Mouse (Mus musculus) urinary bladder, adult 18-20 months (tissue): ENCODE results near the gene Acad10.
"Not testable (repeated sequence)": the region's sequence is repeated elsewhere in the genome, so short reads cannot be mapped to it uniquely, and the experiment has no call there.

Source experiments
- DNase-seq, 2 experiments: peaks; one replicate each; pipeline ENCODE4 v3.0.0; 2022; ENCODE audit warnings: low spot score in 2 of 2, mixed read lengths in 2 of 2

The Acad10 gene

DNA sequence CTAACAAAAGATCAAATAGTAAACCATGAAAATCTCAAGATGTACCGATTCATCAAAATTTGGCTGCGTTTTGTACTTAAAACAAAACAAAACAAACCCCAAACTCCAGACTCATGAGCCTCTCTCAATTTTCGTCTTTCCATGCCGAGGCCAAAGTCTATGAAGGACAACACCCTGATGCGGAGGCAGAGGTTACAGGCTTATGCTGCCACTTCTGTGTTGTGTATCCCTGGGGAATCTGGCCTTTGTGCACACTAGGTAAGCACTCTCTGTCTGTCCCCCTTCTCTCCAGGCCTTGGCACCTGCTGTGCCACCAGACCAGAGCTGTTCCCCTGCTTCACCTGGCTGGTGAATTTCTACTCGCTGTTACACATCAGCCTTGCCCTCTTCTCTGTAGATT is 2.7 kb downstream of the Acad10 start:
- not testable (repeated sequence) for DNase-seq

DNA sequence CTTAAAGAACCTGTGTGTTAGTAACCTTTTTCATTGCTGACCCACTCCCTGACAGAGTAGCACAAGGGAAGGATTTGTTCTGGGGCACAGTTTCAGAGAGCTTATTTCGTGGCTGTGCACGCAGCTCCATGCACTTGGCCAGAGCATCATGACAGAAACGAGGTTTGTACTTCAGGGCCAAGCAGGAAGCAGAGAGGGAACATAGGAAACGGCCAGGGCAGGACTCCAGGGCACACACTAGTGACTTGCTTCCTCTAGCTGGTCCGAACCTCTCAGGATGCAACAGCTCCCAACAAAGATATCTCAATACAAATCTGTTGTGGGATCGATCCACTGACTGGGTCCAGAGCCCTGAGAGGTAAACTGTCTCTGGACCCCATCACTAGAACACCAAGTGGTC is 3.4 kb downstream of the Acad10 start:
- not testable (repeated sequence) for DNase-seq

DNA sequence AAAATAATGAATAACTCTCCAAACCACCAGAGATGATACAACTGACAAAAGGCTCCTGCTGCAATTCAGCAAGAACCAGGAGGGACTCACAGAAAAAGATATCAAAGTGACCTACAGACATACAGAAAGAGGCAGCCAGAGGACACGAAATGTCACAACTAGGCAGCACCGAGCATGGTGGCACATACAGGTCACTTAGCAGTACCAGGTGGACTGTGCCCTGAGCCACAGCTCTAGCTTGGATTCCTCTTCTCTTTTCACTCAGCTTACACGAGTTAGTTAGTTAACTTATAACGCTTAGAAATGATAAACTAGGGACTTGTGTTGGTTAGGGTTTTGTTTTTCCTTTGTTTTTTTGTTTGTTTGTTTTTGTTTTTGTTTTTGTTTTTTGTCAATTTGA is 5.8 kb downstream of the Acad10 start:
- DNase-seq, result no peak

DNA sequence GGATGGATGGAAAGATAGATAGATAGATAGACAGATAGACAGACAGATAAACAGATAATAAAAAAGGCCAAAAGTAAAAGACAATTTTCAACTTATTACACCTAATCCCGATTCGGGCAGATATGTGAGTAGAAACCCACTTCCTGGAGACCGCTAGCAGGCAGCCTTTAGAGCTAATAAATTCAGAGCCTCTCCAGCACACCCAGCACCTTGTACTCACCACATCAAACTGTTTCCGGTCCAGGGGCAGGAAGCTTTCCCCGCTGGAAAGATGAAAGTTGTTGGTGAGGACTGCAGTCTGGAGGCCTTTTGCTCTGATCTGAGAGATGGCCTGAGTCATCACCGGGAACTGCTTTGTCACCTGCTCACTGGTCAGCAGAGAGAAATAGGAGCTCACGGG is 11.2 kb downstream of the Acad10 start:
- no peak for DNase-seq

DNA sequence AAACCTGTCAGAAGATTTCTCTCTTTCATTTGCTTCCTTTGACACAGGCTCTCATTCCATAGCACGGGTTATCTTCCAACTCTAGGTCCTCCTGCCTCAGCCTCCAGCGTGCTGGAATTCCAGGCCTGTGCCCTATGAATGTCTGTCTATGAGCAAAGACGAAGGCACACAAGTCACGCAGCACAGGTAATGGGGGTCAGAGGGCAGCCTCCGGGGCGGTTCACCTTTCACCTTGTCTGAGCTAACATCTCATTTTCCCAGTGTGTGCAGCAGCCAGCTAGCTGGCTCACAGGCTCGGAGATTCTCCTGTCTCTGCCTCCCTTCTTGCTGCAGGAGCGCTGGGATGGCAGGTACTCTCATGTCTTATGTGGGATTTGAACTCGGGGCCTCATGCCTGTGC is 20.7 kb downstream of the Acad10 start:
- no peak for DNase-seq

DNA sequence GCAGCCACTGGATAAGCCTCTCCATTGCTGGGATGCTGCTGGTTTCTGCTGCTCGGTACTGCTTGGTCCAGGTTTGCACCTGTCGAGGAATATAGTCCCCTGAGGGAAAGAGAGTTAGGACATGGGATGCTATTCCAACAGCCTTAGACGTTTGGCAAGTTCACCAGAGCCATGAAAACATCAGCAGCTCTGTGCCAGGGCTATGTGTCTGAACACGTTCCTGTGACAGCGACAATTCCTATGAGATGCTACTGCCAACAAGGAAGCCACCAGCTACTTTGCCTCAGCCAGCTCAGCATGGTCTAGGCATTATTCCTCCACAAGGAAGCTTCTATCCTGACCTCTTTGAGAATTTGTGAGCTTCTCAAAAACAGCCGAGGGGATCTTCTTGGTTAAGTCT is 23.0 kb downstream of the Acad10 start:
- no peak for DNase-seq

DNA sequence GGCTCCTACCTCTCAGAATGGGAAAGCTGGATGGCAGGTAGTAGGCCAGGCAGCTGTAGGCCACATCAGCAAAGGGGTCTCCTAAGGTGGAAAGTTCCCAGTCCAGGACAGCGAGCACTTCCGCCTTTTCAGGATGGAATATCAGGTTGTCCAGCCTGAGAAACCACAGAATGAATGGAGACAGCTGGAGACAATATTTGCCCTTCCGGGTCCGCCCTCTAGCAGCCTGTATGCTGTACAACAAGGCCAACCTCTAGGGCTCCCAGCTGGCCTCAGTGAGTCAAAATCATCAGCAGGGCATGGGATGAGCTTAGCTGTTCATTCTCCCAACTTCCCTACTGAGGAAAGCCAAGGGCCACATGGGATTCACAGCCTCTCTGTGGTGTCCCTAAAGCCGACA is 25.6 kb downstream of the Acad10 start:
- no peak for DNase-seq

DNA sequence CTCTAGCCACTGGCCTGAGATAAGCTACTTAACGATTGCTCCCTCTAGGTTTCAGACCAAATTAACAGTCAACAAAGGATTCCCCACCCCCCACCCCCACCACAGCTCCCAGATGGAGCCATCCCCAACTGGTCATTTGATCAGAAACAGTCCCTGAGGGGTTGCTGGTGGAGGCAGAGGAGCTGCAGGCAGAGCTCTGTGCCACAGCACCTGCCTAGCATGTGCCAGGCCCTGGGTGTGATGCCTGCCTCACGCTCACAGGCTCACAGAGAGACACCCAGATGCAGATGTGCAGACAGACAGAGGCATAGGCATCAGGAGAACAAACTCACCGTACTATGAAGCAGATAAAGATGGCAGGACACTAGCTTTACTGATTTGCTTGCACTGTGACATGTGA is 27.5 kb downstream of the Acad10 start:
- DNase-seq, result no peak

DNA sequence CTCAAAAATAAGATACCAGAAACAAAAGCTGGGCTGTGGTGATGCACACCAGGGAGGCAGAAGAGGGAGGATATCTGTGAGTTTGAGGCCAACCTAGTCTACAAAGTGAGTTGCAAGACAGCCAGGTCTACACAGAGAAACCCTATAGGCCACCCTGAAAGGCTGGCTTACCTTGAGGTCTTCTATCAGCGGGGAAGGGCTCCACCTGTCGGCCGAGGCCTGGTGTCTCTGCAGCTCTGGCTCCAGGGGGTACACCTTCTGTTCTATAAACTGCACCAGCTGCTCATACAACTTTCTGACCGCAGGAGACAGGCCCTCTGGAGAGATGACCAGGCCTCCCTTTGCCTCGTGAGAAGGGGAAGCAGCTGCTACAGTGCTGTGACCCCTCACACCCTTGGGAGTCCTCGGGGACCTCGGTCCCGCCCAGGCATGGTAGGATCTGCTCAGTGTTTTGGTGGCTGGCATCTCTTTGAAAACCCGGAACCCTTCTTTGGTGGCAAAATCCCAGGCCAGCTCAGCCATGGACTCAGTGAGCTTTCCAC is 29.1 kb downstream of the Acad10 start:
- not testable (repeated sequence) for DNase-seq

DNA sequence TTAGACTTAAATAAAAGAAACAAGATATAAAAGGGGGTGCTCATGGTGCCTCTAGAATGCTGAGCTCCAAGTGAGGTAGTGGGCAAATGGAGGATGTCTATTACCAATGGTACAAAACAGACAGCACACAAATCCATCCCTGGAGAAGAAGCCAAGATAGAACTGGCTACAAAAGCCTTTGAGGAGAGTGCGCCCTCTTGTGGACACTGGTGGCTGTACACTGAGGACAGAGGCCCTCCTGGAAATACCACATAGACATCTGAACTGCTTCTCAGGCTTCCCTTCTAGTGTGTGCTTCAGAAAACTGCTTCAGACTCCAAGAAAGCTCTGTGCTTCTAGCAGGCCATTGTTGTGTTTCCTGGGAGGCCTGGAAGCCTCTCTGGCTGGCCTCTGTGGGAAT is 32.4 kb downstream of the Acad10 start:
- DNase-seq, result peak; percentile 40 to 54

DNA sequence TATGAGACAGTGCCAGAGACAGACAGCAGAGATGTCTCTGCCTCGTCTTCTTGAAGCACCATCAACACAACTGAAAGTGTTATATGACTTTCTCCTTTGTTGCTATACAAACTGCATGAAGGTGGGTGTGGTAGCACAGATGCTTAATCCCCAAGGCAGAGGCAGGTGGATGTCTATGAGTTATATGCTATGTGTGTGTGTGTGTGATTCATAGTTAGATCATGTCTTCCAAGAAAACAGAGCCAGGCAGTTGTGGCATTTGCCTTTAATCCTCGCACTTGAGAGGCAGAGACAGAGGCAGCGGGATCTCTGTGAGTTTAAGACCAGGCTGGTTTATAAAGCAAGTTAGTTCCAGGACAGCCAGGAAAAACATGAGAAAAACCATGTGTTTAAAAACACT is 37.1 kb downstream of the Acad10 start:
- DNase-seq, result no peak

DNA sequence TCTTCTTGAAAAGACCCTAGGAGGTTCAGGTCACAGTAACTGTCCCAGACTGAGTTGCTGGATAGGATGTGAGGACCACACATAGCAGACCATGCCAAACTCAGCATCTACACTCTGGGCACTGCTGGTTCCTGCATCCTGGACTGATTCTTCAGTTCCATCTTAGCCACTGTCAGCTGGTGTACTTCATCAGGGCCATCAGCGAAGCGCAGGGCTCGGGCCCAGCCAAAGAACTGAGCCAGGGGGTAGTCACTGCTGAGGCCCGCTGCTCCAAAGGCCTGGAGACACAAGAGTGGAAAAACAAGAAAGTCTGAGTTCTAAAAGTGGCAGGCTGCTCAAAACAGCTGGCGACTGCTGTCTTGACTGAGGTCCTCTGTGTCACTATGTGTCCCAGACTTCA is 39.2 kb downstream of the Acad10 start:
- no peak for DNase-seq

DNA sequence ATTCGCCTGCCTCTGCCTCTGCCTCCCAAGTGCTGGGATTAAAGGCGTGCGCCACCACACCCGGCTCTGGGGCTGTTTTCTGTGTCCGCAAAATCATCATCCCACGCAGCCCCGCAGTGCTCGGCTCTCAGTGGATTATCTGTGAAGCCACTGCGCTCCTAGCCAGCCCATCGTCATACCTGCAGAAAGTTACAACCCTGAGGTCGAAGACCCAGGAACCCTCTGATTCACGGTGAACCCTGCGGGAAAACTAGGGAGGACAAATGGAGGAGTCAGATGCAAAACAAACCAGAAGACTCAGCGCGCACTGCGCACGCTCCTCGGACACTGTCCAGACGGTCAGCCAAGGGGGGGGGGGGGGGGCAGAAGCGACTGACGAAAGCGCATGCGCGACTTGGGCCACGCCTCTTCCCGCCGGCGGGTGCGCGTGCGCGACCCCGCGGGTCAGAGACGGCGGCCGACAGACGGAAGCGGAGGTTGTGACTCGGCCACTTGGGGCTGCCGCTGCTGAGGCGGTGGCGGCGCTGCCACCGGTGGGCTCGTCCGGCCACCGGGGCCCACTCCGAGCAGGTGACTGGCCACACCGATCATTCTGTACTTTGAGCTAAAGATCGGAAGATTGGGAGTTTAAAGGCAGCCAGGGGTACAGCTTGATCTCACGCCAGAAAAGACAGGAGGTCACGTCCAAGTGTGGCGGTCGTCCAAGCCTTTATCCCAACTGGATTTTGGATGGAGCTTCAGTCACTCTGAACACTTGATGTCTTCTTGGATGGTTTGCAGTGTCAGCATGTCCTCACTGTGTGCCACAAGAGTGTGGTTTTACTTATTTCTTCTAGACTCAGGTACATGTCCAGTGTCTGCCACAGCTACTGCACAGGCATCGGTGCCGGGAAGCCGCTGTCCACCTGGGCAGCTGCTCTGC is 41.5 kb downstream of the Acad10 start, which contains the start of gene Acad12:
TSS of gene Acad12 (minus strand) at position 347 of the 922 bp plus-strand sequence.
- peak; percentile 70 to 75 for DNase-seq

DNA sequence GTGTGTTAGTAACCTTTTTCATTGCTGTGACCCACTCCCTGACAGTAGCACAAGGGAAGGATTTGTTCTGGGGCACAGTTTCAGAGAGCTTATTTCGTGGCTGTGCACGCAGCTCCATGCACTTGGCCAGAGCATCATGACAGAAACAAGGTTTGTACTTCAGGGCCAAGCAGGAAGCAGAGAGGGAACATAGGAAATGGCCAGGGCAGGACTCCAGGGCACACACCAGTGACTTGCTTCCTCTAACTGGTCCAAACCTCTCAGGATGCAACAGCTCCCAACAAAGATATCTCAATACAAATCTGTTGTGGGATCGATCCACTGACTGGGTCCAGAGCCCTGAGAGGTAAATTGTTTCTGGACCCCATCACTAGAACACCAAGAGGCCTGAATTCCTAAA is 45.4 kb downstream of the Acad10 start:
- DNase-seq, result not testable (repeated sequence)

DNA sequence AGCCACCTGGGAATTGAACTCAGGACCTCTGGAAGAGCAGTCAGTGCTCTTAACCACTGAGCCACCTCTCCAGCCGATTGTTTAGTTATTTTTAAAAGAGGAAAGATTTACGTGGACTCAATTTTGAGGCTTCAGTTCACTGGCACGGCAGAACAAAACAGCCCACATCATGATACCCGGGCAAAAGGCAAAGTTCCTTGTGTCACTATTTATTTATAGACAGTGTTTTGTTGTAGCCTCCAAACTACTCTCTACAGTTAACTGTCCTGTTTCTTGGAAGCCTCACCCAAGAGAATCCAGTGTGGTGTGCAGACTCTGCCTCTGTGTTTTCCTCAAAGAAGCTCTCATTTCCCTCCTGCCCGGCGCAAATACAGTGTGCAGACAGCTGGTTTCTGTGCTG is 48.3 kb downstream of the Acad10 start:
- no peak for DNase-seq

DNA sequence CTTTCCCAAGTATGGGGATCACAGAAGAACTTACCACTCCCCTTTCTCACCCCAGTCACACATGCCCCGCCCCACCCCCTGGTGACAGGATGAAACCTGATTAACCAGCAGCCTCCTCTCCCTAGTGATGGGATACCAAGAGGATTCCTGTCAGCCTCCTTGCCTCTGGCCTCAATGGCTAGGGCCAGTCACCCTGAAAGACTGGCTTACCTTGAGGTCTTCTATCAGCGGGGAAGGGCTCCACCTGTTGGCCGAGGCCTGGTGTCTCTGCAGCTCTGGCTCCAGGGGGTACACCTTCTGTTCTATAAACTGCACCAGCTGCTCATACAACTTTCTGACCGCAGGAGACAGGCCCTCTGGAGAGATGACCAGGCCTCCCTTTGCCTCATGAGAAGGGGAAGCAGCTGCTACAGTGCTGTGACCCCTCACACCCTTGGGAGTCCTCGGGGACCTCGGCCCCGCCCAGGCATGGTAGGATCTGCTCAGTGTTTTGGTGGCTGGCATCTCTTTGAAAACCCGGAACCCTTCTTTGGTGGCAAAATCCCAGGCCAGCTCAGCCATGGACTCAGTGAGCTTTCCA is 50.7 kb downstream of the Acad10 start:
- not testable (repeated sequence) for DNase-seq

DNA sequence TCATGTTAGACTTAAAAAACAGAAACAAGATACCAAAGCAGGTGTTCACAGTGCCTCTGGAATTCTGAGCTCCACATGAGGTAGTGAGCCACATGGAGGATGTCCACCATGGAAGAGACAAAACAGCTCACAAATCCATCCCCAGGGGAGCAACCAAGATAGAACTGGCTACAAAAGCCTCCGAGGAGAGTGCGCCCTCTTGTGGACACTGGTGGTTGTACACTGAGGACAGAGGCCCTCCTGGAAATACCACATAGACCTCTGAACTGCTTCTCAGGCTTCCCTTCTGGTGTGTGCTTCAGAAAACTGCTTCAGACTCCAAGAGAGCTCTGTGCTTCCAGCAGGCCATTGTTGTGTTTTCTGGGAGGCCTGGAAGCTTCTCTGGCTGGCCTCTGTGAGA is 54.2 kb downstream of the Acad10 start:
- peak; percentile 47 to 57 for DNase-seq

DNA sequence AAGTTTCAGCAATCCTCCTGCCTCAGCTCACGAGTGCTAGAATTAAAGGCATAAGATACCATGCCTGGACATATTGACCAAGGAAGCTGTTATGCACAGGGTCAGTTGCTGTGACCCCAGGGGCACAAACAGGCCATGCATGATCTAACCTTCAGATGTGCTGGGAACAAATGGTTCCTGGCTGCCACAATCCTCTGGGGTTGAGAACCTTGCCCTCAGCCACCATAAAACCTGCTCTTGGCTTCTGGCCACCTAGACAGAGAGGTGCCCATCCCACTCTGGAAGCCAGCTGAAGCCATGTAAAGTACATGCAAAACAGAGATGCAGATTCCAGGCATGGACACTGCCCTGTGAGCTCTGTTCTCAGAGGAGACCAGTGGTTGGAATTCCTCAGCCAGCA is 56.5 kb downstream of the Acad10 start:
- not testable (repeated sequence) for DNase-seq

DNA sequence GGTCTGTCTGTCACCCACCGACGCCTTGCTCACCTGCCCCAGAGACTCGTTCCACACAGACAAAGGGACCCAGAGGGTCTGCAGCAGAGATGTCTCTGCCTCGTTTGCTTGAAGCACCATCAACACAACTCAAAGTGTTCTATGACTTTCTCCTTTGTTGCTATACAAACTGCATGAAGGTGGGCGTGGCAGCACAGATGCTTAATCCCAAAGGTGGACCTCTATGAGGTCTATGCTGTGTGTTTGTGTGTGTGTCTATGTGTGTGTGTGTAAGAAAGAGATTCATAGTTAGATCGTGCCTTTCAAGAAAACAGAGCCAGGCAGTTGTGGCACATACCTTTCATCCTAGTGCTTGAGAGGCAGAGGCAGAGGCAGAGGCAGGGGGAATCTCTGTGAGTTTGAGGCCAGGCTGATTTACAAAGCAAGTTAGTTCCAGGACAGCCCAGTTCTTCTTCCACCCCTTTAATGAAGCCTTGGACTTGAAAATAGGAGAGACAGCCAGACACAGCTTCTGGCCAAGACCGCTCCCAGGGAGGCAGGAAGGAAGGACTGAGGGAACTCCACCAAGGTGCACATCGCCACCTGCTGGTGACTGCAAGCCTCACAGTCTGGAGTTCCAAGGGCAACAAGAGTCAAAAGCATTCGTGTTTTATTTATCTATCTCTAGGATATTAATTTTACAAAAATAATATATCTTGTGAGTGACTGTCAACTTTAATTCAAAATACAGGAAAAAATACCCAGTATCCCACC is 58.6 kb downstream of the Acad10 start:
- peak; percentile 83 to 86 for DNase-seq

DNA sequence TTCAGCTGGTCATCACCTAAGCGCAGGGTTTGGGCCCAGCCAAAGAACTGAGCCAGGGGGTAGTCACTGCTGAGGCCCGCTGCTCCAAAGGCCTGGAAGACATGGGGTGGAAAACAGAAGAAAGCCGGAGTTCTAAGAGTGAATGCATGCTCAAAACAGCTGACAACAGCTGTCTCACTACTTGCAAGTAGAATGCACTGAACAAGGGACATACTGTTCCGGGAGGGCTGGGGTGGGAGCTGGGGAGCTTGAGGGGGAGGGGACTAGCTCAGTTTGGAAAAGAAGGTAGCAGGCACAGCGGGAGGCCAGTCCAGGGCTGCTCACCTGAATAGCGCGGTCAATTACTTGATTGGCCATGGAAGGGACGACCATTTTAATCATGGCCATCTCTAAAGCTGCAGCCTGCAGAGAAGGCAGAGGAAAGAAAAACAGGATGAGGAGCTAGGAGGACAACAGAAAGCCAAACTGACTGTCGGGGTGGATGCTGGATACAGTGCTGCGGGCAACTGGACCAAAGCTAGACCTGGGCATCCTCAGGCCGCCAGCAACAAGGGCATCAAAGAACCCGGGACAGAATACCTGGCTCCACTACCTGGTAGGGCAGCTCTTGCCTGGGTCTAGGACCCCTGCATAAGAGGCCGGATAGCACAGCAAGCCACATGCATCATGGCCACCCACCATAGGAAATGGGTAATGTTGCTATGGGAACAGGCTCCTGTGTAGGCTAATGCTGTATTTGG is 61.3 kb downstream of the Acad10 start:
- no peak for DNase-seq

DNA sequence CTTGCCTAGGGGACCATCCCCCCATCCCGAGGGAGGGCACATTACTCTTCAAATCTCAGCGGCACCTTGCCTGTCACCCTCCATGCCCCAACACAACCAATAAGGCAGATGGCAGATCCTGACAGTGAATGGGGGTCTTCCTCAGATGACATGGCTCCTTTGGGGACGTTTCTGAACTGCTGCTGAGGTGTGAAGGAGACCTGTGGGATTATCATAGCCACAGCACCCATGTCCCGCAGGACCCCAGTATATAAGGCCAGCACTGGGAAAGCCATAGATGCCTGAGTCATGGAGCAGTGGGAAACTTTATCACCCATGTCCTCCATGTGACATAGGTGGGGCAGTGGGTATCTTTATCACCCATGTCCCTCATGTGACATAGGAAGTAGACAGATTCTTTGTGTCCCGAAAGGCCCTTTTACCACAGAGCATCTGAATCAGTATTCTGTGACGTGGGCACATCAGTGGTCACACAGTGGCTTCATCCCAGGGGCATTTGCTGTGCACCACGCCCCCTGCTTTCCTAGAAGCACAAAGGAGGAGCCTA is 62.2 kb downstream of the Acad10 start:
- no peak for DNase-seq
